Mouse (Mus musculus): Measurements from ENCODE around the gene Slc39a5.

The Slc39a5 gene

DNA sequence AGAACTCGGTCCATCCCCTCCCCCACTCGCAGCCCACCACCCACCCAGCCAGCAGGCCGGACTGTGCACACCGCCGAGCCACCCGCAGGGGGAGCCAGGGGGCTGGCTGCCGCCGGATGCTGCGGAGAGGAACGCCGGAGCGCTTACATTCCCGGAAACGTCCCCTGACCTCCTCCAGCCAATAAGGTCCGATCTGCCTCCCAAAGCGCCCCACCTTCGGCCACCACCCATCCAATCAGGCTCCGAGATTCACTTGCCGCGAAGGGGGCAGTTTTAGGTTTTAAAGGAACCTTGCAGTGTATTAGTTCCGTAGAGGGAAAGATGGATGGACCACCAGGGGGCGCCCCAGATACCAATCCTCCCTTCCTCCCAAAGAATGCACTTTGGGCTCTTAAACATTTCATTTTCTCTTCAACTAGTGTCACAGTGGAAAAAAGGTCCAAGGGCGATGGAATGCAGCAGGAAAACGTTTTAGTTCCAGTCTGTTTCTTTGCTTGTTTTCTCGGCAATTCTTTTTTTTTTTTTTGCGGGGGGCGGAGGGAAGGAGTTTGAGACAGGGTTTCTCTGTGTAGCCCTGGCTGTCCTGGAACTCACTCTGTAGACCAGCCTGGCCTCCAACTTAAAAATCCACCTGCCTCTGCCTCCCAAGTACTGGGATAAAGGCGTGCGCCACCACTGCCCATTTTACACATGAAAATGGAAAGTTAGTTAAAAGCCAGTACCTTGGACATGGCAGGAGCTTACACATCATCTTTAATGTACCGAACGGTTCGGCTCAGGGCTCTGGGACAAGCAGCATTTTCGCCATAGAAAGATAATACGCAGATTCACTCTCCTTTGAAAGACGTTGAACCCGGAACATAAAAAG, 8.9 kb upstream of the Slc39a5 start:
- peak; percentile 97 to 98 for DNase-seq

DNA sequence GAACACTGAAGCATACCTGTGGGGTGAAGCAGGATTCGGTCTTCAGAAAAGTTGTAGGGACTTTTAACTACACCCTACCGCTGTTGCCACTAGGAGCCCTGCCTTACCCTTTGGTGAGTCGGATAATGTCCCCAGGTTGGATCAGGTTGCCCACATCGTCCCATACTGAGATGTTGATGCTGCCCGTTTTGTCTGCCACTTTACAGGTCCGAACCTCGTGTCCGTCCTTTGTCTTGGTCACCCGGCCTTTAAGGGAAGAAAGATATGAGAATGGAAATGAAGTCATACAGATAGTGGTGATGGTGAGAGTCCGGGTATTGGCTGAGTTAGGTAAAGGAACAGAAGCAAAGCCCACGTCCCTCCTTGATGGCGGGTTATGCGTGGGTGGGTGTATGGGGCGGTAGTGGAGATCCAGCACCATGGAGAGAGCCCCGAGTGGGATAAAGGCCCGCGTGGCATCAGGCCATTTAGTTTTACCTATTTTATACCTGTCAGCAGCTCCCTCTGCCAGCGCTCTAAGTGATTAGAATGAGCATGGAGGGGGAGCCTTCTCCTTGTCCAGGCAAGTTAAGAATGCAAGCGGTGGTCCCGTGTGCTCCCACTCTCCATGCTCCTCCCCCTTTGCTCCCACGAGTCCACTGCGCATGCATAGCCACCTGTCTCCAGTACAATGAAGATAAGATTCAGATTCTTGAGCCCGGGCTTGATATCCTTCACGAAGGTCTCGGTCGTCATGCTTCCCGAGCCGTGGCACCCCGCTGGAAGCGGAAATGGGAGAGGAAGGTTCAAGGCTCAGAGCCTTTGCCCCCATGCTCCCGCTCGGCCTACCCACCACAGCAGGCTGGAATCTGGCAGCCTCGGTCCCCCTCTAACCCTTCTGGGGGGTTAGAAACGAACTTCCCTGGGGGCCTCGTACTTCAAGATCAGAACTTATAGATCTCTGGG, 7.8 kb upstream of the Slc39a5 start:
- DNase-seq, result peak; percentile 59 to 62

DNA sequence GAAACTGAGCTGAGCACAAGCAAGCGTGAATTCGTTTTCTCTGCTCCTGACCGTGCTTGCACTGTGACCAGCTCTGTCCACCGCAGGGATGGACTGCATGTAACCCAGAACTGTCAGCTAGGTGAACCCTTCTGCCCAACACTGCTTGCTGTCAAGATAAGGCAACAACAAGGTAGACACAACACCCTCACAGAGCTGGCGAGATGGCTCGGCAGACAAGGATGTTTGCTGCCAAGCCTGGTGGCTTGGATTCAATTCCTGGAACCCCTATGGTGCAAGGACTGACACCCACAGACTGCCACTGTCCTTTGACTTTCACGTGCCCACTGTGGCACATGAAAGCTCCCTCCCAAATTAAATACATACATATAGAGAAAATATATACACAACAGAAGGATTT, 2.9 kb upstream of the Slc39a5 start:
- DNase-seq, result peak; percentile 84 to 89

DNA sequence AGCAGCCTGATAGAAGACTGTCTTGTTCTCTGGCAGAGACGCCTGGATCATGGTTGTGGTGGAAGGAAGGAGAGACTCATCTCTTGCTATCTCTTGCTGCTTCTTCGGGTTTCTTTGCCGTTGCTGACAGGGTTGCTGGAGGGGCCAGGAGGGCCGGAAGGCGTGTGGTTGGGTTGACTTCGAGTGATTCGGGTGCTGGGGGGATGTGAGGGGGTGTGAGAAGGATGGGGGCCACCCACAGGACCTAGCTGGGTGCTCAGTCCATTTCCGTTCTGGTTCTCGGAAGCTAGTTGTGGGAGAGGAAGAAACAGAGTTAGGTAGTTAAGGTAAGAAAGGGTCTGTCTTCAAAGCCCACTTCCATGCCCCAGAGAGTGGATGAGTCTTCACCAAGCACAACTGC, 609 bp upstream of the Slc39a5 start:
- no peak for DNase-seq

DNA sequence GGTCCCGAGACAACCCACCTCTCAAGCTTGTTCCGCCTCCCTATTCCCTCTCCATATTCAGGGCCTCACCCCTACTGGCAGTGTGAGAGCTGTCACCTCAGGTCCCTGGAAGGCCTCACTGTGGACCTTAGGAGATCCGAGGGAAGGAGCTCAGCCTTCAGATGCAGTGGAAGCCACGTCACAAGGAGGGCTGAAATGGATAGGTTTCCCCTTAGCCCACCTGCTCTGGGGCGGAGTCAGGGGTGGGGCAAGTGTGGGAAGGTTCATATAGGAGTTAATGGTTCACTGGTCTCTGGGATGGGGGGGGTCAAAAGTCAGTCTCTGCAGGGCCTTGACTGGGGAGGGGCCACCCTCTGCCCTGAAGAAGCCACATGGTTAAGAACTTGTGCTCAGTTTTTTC, 691 bp downstream of the Slc39a5 start:
- no peak for DNase-seq

DNA sequence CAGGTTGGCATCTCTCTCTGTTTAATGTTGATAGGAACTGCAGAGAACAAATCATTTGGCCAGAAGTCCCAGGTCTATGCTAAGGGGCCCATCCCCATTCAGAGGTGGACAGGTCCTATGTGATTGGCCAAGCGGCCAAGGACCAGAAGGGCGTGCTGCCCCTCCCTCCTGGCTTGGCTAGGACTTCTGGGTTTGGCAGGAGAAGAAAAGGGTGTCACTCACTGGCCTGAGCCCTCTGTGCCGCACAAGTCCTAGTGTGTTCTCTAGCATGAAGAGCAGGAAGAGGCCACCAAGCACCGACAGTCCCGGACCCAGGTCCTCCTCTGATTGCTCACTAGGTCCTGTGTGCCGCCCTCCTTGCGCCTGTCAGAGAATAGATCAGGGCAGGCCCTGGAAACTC, 3.6 kb downstream of the Slc39a5 start:
- peak; percentile 71 to 76 for DNase-seq

DNA sequence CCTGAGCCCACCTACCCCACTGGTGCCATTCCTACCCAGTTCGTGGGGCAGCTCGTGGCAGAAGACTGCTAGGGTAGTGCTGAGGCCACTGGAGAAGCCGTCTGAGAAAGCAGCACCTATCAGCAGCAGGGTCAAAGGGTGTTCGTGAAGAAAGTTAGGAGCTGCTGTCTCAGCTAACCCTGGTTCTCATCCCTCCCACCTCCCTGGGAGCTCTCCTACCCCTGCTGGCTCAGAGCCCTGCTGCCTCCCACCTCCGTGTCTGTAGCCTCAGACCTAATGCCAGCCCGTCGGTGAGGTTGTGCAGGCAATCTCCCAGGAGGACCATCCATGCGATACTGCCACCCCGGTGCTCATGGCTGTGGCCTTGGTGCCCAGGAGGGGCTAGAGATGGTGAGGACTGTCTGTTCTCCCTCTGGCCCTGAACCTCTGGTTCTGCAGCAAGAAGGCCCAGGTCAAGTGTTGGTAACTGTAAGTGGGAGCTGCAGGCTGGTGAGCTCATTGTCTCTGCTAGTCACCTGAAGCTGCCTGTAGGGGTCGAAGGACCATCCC, 4.2 kb downstream of the Slc39a5 start:
- DNase-seq, result peak in 1 of 2 experiments; percentile 24

DNA sequence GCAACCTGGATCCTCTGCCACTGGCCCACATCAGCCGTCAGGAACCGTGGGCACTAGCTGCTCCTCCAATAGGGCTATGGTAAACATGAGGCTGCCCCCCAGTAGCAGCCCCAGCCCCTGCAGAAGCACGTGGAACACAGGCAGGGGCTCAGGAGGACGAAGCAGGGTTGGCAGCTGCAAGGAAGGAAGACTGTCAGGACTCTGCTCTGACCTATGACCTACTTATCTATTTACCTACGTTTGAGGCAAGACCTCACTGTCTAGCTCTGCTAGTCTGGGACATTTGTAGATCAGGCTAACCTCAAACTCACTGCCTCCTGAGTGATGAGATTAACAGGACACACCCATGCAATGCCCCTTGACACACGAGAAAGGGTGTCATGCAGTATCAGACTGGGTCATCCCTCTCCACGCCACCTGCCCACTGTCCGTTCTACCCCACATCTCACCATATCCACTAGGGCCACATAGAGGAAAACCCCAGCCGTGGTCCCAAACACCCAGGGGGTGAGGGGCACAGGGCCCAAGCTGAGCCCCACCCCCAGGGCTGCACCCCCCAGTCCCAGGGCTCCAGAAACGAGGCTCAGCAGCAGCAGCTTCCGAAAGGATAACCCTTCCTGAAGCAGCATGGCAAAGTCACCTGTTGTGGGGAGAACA, 4.9 kb downstream of the Slc39a5 start:
- peak in 1 of 2 experiments; percentile 11 for DNase-seq

DNA sequence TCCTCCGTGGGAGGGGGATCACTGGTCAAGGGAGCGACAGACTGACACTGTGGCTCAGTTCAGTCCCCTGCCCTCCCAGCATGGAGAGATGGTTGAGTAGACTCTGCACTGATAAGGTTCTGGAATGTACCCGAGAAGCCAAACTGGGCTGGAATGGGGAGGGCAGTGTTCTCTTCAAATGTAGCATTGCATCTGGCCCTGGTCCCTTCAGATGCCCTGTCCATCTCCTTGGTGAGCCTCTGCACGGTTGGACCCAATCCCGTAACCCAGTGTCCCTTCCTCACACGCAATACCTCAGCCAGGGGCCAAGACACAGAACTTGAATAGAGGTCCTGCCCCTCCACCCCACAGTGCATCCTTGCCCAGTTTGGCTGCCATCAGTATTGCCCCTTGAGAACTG, 9.2 kb downstream of the Slc39a5 start:
- DNase-seq, result peak; percentile 10 to 11

DNA sequence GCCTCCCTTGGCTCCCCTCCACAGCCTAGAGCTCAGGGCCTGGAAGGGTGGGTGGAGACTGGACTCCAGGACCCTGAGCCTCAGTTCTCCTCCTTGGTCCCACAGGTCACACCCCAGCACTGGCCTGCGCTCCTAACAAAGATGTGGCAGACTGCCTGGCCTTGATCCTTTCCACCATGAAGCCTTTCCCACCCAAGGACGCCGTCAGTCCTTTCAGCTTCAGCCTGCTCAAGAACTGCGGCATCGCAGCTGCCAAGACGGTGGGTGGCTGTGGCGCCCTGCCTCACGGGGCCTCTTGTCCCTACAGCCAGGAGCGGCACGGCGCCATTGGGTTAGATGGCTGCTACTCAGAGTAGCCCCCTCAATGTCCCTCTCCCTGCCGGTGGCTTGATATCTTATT, 10.7 kb downstream of the Slc39a5 start:
- DNase-seq, result peak; percentile 19 to 32

DNA sequence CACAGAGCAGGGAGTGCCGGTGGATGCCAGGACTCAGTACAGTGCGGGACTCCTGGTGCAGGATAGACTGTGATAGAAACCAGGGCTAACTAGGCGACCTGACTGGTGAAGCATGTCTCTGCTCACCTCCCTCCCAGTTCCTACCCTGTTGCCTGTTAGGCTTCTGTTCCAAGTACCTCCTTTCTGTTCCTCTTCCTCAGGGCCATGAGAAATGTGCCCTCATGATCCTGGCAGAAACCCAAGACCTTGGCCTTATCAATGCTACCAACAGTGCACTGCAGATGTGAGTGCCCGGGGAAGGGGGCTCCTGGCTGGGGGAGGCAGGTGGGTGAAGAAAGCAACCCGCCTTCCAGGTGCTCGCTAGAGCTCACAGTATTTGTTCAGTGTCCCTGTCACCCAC, 11.5 kb downstream of the Slc39a5 start:
- peak; percentile 25 to 28 for DNase-seq

DNA sequence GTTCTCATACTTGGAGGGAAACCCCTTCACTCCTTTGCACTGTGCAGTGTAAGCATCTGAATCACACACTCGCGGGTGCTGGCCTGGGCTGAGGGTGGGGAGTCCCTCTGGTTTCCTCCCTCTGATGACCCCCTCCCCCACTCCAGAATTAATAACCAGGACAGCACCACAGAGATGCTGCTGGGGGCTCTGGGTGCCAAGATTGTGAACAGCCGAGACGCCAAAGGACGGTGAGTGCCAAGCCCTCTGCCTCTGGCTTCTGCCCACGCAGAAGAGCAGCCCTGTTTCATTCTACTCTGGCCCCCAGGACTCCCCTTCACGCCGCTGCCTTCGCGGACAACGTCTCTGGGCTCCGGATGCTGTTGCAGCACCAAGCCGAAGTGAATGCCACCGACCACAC, 12.1 kb downstream of the Slc39a5 start:
- DNase-seq, result no peak

DNA sequence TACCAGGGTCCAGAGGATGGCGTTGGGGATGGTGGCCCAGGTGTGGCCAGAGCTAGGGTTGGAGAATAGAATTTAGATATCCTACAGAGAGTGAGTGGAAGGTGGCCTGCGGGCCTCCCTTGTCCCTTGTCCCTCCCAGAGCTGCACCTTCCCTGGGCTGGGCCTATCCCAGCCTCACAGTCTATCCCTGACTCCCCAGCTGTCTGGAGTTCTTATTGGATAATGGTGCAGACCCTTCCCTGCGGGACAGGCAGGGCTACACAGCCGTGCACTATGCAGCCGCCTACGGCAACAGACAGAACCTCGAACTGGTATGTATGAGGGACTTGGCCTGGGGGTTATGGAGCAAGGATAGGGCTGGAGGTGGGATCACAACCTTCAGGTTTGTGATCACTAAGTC, 15.1 kb downstream of the Slc39a5 start:
- DNase-seq, result no peak

DNA sequence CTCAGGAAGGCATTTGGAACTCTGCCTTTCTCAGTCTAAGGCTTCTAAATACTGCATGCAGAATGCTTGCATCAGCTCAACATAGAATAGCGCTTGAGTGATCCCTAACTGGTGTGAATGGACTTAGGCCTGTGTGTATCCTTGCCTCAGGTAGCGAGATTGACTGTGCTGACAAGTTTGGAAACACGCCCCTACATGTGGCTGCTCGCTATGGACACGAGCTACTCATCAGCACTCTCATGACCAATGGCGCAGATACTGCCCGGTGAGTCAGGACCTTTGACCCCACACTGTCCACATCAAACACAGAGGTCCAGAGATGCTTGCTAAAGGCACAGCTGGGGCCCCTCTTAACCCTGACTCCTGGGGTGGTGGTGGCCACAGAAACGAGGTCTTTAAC, 18.5 kb downstream of the Slc39a5 start:
- no peak for DNase-seq

DNA sequence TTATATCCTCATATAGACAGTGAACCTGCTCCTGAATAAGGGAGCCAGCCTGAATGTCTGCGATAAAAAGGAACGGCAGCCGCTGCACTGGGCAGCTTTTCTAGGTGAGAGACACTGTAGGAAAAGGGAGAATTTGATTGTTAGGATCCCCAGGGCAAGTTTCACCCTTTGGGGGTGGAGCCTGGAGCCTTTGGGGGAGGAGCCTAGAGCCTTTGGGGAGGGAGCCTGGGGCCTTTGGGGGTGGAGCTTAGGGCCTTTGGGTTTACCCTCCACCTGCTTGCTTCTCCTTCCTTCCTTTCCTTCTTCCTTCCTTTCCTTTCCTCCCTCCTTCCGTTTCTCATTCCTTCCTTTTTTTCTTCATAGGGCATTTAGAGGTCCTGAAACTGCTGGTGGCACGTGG, 20.5 kb downstream of the Slc39a5 start:
- DNase-seq, result no peak

DNA sequence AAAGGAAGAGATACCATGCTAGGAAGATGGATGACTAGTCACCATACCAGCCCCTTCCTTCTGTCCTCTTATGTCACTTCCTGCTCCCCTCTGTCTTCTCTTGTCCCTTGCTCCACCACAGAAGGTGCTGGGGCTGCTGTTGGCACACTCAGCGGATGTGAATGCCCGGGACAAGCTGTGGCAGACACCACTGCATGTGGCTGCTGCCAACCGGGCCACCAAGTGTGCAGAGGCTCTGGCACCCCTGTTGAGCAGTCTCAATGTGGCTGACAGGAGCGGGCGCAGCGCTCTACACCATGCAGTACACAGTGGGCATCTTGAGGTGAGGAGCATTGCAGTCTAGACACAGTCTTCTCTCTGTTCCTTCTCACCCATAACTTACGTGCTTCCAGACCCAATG, 21.8 kb downstream of the Slc39a5 start:
- peak in 1 of 2 experiments; percentile 37 for DNase-seq

DNA sequence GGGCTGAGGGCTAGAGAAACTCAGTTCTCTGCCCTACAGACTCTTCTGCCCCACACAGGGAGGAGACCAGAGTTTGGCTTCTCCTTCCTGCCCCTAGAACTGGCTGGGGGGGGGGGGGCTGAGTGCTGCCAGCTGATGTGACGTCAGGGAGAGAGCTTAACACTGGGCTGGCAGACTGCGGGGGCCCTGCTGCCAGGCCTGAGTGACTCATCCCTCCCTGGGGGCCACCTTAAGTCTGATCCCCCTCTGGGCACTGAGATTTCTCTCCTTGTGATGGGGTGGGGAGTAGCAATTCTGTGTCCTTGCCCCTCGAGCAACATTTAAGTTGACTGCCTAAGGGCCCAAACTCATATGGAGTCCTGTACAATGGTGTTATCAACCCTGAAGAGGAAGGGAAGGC, 22.6 kb downstream of the Slc39a5 start:
- DNase-seq, result peak in 1 of 2 experiments; percentile 51

DNA sequence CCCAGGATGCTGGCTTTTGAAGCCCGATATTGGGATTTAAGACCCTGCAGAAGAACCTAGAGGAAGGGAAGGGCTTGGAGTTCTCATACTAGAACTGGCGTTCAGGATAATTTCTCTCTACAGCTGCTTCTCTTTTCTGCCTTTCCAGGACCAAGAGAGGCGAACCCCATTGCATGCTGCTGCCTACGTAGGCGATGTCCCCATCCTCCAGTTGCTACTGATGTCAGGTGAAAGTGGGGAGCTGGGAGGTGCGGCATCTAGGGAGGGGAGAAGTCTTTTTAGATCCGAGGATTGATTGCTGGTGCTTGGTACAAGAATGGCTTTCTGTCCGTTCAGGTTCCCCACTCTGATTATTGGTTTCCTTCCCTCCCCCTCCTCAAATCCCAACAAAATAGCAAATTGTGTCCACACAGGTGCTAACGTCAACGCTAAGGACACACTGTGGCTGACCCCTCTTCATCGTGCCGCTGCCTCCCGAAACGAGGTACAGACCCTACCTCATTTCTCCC, 23.0 kb downstream of the Slc39a5 start:
- DNase-seq, result no peak

DNA sequence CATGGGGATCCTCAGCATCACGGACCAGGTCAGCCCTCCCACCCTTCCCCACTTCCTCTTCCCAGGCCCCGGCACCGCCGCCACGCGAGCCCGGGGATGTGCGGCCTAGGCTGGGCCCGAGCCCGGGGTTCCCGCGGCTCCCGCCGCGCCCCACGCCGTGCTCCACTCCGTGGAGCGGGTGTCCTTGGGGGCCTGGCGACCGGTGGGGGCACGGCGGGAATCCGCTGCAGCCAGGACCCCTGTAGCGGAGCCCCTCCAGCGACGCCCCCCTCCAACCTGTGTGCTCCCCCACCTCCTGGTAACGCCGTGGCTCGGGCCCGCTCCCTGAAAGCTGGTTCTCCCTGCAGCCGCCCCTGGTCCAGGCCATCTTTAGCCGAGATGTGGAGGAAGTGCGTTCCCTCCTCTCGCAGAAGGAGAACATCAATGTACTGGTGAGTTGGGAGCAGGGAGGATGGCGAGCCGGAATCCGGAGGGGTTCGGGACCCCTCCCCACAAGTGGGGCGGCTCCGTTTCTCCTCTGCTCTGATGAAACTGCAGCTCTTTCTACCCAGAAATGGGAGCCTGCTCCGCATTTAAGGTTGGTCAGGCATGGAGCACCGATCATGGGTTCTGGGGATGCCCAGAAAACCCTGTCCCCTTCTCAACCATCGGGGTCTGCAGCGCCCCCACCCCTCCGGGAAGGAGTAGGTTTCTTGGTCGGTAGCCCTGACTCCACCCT, 23.6 kb downstream of the Slc39a5 start:
- DNase-seq, result peak in 1 of 2 experiments; percentile 47

DNA sequence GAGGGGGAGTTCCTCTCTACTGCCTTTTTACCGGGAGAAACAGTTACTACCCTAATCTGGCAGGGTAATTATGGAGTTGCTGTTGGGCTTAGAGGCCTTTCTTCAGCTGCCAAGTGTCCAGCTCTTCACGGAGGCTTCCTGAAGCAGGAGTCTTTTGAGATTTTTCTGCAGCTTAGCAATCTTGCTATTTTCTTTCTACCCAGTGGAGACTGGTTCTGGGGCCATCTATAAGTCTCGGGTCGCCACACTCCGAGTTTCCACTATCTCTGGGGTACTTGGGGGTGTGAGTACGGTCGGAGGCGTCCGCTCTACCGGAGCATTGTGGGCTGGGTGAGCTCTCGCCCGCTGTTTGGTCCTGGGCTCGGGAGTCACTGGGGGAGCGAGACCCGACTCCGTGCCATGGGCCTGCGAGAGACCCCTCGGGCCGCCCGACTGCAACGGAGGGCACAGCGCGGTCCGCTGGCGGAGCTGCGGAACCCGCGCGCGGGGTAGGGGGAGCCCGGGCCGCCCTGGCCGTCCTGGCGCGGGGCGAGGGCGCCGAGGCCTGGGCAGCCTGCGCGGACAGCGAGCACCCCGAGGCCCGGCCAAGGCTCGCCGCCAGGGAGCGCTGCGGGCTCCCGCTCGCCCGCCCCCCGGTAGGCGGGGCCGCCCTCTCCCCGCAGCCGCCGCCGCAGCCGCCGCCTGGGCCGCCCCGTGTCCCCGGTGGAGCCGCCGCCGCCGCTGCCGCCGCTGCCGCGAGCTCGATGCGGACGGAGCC, 24.4 kb downstream of the Slc39a5 start, which contains the start of gene Ankrd52:
TSS of gene Ankrd52 (plus strand) at position 661 of the 757 bp plus-strand sequence.
- DNase-seq, result peak; percentile 94 to 95

DNA sequence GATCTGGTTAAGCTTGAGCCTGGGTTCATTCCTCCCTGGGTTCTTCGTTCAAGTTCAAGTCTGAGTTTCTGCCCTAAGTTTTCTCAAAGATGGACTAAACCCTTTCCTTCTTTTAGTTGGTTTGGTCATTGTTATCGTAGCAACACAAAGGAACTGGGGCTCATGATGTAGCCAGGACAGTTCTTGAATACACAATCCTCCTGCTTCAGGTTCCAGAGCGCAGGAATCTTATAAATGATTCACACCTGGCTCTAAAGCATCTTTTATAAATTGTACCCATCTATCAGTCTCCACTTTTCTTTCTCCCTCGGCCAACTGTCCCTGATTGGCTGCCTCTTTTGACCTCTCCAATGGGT, 25.0 kb downstream of the Slc39a5 start:
- DNase-seq, result no peak
